Mouse (Mus musculus) bone marrow, adult 2 months (tissue): ENCODE data around the gene Nenf.

Experiments
- CTCF ChIP-seq: fragments of 200-500 bp; IDR thresholded peaks from 2 replicates; pipeline ENCODE4 v1.5.1; 2011; ENCODE audit warnings: low read length, control low read depth; ENCODE audit not compliant: control insufficient read depth, insufficient read depth
- POLR2A ChIP-seq: fragments of 200-500 bp; IDR thresholded peaks from 2 replicates; pipeline ENCODE4 v1.6.1; 2011; ENCODE audit warnings: low read depth, mild to moderate bottlenecking, control low read depth, low read length, borderline replicate concordance; ENCODE audit not compliant: control insufficient read depth

DNA sequence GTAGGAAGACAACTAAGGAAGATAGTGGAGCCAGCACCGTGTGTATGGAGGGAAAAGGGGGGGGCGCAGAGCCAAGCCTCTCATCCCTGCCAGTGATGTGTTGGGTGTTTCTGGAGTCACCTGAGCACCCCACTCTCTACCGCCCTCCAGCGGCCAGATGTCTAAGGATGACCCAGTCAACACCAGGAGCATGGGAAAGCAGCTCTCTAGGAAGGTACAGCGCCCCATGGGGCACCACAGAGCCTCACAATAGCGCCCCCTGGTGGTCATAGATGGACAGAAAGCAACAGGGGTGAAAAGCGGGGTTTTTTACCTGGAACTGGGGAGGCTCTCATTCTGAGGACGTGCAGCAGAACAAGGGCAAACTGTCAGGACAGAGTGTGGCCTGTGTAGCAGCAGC lies 29.2 kb downstream of the Nenf start:
- TF ChIP-seq CTCF (peak; percentile 72), POLR2A (no peak)
